Mouse (Mus musculus) liver, embryonic 12.5 days (tissue): ENCODE data around the gene Gtf2ird1. TPM values are rescaled to one million over a fixed set of nuclear protein-coding genes. Genes with fewer than 3 reads are reported as not detected.

Experiments
- ATAC-seq: fragments of 200-750 bp; cut with Nextera tagmentation; 2 replicates; pipeline ENCODE4 v1.8.0; 2017; ENCODE audit warnings: moderate number of reproducible peaks, mild to moderate bottlenecking, moderate library complexity
- H3K27ac ChIP-seq: fragments of 300-500 bp; sonication (generic); 2 replicates; pipeline ENCODE4 v1.5.1; 2016; ENCODE audit warnings: mild to moderate bottlenecking
- H3K27me3 ChIP-seq: fragments of 300-500 bp; sonication (generic); replicated peaks from 2 replicates; pipeline ENCODE4 v1.6.1; 2016; ENCODE audit warnings: mild to moderate bottlenecking, moderate library complexity
- H3K36me3 ChIP-seq: fragments of 300-500 bp; sonication (generic); 2 replicates; pipeline ENCODE4 v1.6.1; 2016; ENCODE audit warnings: mild to moderate bottlenecking, moderate library complexity
- H3K4me1 ChIP-seq: fragments of 300-500 bp; sonication (generic); 2 replicates; pipeline ENCODE4 v1.6.1; 2016
- H3K4me2 ChIP-seq: fragments of 300-500 bp; sonication (generic); 2 replicates; pipeline ENCODE4 v1.6.1; 2016; ENCODE audit warnings: mild to moderate bottlenecking, moderate library complexity
- H3K4me3 ChIP-seq: fragments of 300-500 bp; sonication (generic); 2 replicates; pipeline ENCODE4 v1.5.1; 2016; ENCODE audit warnings: mild to moderate bottlenecking, moderate library complexity
- H3K9ac ChIP-seq: fragments of 300-500 bp; sonication (generic); 2 replicates; pipeline ENCODE4 v1.6.1; 2016; ENCODE audit warnings: mild to moderate bottlenecking, moderate library complexity
- H3K9me3 ChIP-seq: fragments of 300-500 bp; sonication (generic); replicated peaks from 2 replicates; pipeline ENCODE4 v1.6.1; 2016; ENCODE audit warnings: mild to moderate bottlenecking, moderate library complexity
- WGBS: fragments of 180-500 bp; shearing (Covaris S2); methylation state at CpG from one replicate; pipeline ENCODE4 v1.1.7; 2016; ENCODE audit not compliant: insufficient replicate concordance; 5-methylcytosine and 5-hydroxymethylcytosine counted together
- polyA plus RNA-seq: library from polyadenylated mRNA; unstranded; fragments of >200 nt; fragmentation: Nextera tagmentation; extraction: Ambion mirVana; gene quantifications from 2 replicates; pipeline ENCODE4 v1.2.1, GENCODE M21; 2016

Gtf2ird1 gene
- polyA plus RNA-seq, 1 experiment from 2014 or later: 23.5 TPM

DNA sequence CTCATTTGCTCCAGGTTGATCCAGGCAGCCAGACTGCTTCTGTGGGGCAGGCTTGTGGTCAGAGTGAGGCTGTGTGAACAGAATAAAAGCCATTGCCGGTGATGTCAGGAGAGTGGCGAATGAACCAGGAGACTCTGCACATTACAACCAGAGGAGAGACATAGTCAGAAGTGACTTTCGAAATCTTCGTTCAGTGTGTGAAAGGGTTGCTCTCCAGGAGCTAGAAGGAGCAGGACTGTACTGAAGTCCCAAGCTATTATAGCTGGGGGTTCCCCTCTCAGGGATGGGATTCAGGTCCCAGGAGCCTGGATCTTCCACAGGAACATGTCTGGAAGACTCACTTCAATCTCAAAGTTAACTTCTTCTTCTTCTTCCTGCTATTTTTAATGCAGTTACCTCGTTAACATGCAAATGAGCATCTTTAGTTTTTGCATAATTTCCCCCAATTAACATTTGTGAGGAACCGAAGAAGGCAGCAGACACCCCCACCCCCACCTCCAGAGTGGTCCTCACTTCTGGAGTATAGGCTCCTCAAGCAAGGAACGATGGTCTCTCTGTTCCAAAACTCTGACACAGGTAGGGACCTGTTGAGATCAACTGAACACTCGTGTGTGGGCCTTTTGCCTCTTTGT is 14.1 kb upstream of the Gtf2ird1 start:
- no peak overlapping the region for H3K27ac ChIP-seq
- H3K4me2 ChIP-seq: no peak overlapping the region
- no peak for ATAC-seq
- peaks cover 1% of the 10 kb centered on the region; the same call in 1 of the 2 replicates for H3K9me3 ChIP-seq
- H3K36me3 ChIP-seq: no peaks in the 10 kb centered on the region
- peaks cover 47% of the 10 kb centered on the region for H3K4me1 ChIP-seq
- no peak overlapping the region for H3K4me3 ChIP-seq
- no peak overlapping the region for H3K9ac ChIP-seq
- H3K27me3 ChIP-seq: no peaks in the 10 kb centered on the region
- 75% methylated on average over 8 of the region's 8 CpGs for WGBS

DNA sequence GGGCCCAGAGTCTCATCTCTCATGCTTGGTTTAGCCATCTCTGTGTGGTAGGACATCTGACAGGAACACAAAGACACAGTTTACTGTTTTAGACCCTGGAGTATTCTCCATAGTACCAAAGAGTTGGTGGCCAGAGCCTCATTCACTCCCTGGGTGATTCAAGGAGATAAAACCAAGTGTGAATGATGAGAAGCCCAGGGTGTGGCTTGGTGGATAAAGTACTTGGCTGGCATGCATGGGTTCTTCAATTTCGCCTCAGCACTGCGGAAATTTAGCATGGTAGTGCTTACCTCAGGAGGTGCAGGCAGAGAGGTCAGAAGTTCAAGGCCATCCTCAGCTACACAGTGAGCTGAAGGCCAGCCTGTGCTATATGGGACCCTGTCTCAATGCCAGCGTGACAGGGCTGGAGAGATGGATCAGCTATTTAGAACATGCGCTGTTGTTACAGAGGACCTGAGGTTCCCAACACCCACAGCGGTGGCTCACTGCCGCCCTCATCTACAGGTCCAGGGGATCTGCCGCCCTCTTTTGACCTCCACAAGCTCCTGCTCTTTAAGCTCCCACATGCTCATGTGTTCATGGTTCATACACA is 13.1 kb upstream of the Gtf2ird1 start:
- Histone ChIP-seq H3K9ac (no peak overlapping the region), H3K27me3 (no peaks in the 10 kb centered on the region), H3K4me3 (no peak overlapping the region), H3K4me2 (0 out of 2 replicates have a peak overlapping the region, but pooled peaks have one; percentile 15), H3K27ac (peak overlapping the region; percentile 82), H3K9me3 (no peaks in the 10 kb centered on the region), H3K36me3 (no peaks in the 10 kb centered on the region), H3K4me1 (peaks cover 55% of the 10 kb centered on the region)
- no peak for ATAC-seq
- WGBS: 79% methylated on average over 7 of the region's 7 CpGs

DNA sequence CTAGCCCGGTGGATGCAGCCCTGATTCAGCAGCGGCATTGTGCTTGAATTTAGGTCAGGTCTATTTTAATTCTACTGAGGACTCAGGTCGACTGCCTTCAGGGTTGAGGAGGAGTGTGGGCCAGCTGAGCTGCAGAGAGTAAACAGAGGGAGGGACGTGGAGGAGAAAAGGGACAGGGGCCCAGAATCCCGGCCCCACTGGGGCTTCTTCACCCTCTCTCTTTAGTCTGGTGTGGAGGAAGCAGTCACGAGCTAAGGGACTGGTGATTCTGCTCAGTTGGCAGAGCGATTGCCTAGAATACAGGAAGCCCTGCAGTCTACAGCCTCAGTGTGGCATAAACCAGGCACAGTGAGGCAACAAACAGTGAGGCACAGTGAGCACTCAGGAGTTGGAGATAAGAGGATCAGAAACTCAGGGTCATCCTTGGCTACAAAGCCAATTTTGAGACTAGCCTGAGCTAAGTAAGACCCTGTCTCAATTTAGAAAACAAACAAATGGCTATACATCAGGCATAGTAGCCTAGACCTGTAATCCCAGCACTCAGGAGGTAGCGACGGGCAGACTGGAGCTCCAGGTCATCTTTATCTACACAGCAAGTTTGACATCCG is 11.7 kb upstream of the Gtf2ird1 start:
- Histone ChIP-seq H3K4me3 (no peak overlapping the region), H3K4me2 (no peak overlapping the region), H3K27me3 (no peaks in the 10 kb centered on the region), H3K9me3 (no peaks in the 10 kb centered on the region), H3K36me3 (no peaks in the 10 kb centered on the region), H3K9ac (no peak overlapping the region; the same call in 1 of the 2 replicates), H3K4me1 (peaks cover 65% of the 10 kb centered on the region), H3K27ac (peak overlapping the region; percentile 82)
- WGBS: 63% methylated on average over 10 of the region's 10 CpGs
- no peak for ATAC-seq

DNA sequence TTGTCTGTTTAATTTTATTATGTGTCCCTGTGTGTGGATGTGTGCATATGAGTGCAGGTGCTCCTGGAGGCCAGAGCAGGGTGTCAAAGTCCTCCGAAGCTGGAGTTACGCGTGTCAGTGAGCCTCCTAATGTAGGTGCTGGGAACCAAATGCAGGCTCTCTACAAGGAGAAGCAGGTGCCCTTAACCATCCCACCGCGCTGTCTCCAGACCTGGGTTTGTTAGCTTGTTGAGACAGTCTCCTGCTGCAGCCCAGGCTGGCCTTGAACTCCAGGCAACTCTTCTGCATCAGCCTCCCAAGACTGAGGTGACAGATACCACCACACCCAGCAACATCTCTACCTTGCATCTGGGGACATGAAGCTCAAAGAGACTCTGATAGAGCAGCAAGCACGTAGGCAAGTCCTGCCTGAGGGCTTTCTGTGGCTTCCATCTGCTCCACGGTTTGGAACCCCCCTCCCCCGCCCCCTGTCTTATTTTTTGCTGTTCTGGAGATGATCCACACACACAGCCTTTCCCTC is 10.6 kb upstream of the Gtf2ird1 start:
- Histone ChIP-seq H3K27ac (peak overlapping the region; percentile 82), H3K4me2 (peak overlapping the region; percentile 52), H3K9ac (peak overlapping the region; percentile 43), H3K36me3 (no peaks in the 10 kb centered on the region), H3K4me1 (peaks cover 65% of the 10 kb centered on the region), H3K27me3 (0 out of 2 replicates have a peak, but pooled peaks cover 1% of the 10 kb centered on the region), H3K4me3 (no peak overlapping the region), H3K9me3 (no peaks in the 10 kb centered on the region)
- WGBS: 39% methylated on average over 8 of the region's 8 CpGs
- ATAC-seq: peak; percentile 89

DNA sequence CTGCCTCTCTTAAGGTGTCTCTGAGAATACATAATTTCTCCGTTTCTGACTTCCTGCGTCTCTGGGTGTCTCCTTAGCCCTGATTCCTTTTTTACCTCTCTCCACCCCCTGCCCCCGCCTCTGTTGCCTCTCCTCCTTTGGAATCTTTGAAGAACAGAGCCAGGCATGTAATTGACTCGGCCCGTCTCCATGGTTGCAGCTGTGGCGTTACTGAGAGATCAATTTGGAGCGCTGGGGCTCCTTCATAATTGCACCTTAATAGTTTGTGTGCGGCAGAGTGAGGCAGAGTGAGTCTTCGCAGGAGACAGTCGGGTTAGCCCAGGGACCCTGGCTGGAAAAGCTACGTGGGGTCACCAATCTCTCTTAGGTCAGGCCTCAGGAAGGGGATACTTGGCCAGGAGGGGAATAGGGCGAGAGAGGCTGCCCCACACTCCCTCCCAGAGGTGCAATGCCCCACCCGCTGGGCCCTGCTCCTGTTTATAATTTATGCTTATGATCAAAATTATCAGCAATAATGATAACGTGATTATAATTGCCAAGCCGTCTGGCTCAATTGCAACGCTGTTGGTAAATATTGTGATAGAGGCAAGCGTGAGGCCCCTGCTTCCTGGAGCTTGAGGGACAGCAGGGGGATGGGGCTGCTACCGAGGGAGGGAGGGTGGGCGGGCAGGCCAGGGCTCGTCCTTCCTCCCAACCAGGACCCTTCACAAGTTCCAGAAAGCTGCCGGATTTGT is 9.9 kb upstream of the Gtf2ird1 start:
- 41% methylated on average over 21 of the region's 21 CpGs for WGBS
- Histone ChIP-seq H3K4me3 (no peak overlapping the region), H3K4me2 (peak overlapping the region; percentile 52), H3K4me1 (peaks cover 65% of the 10 kb centered on the region), H3K36me3 (no peaks in the 10 kb centered on the region), H3K9ac (peak overlapping the region; percentile 43), H3K9me3 (no peaks in the 10 kb centered on the region), H3K27me3 (0 out of 2 replicates have a peak, but pooled peaks cover 3% of the 10 kb centered on the region), H3K27ac (peak overlapping the region; percentile 82)
- ATAC-seq: no peak; the same call in none of the 2 replicates

DNA sequence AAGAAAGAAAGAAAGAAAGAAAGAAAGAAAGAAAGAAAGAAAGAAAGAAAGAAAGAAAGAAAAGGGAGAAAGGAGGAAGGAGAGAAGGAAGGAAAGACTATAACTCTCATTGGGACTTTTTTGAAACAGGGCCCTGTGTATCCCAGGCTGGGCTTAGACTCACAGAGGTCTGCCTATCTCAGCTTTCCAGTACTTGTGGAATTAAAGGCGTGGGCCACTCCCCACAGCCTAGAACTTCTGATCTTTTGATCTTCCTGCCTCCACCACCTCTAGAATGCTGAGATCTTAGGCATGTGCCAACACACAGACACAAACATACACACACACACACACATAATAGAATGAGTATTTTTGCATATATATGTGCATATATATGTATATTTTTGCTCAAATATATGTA is 8.7 kb upstream of the Gtf2ird1 start:
- H3K4me3 ChIP-seq: no peak overlapping the region
- H3K4me2 ChIP-seq: no peak overlapping the region
- H3K4me1 ChIP-seq: peaks cover 63% of the 10 kb centered on the region
- H3K36me3 ChIP-seq: no peaks in the 10 kb centered on the region
- no peak overlapping the region for H3K27ac ChIP-seq
- ATAC-seq: peak; percentile 59
- 33% methylated on average over 1 of the region's 1 CpGs for WGBS
- no peaks in the 10 kb centered on the region for H3K9me3 ChIP-seq
- no peak overlapping the region for H3K9ac ChIP-seq
- H3K27me3 ChIP-seq: 0 out of 2 replicates have a peak, but pooled peaks cover 3% of the 10 kb centered on the region

DNA sequence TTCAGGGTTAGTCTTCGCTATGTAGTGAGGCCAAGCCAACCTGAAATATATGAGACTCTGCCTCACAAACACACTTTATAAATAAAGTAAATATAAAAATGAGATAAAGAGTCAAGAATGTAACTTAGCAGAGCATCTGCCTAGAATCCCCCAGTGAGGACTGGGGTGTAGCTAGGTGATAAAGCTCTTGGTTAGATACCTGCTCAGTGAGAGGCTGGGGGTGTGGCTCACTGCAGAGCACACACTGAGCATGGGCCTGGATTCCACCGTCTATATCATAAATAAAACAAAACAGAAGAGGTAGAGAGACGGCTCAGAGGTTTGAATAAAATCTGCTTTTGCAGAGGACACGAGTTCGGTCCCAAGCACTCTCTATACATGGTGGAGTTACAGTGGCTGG is 7.7 kb upstream of the Gtf2ird1 start:
- WGBS: 57% methylated on average over 5 of the region's 5 CpGs
- Histone ChIP-seq H3K4me1 (peaks cover 54% of the 10 kb centered on the region), H3K27ac (peak overlapping the region; percentile 39; the same call in 1 of the 2 replicates), H3K4me2 (no peak overlapping the region), H3K9ac (no peak overlapping the region), H3K4me3 (no peak overlapping the region), H3K36me3 (no peaks in the 10 kb centered on the region), H3K27me3 (0 out of 2 replicates have a peak, but pooled peaks cover 3% of the 10 kb centered on the region), H3K9me3 (no peaks in the 10 kb centered on the region)
- ATAC-seq: peak; percentile 72

DNA sequence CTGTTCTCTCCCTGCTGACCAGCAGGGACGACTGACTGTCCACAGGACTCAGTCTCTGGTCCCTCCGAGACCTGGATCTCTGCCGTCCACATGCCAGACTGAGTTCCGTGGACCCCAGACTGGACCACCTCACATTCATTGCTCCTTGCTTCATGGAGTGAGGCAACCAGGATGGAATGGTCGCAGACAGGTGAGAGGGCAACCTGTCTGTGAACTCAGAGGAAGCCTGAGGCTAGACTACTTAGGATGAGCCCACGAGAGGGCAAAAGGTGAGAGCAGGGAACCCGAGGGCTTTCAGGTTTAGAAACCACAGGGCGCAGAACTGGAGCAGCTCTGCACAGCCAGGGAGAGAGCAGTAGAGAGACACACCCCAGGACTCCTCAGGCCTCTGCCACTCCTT is 6.2 kb upstream of the Gtf2ird1 start:
- H3K4me2 ChIP-seq: no peak overlapping the region
- ATAC-seq: no peak
- H3K9ac ChIP-seq: no peak overlapping the region
- no peak overlapping the region for H3K27ac ChIP-seq
- no peaks in the 10 kb centered on the region for H3K9me3 ChIP-seq
- 76% methylated on average over 8 of the region's 8 CpGs for WGBS
- H3K4me1 ChIP-seq: peaks cover 42% of the 10 kb centered on the region
- no peak overlapping the region for H3K4me3 ChIP-seq
- no peaks in the 10 kb centered on the region for H3K36me3 ChIP-seq
- H3K27me3 ChIP-seq: 0 out of 2 replicates have a peak, but pooled peaks cover 3% of the 10 kb centered on the region

DNA sequence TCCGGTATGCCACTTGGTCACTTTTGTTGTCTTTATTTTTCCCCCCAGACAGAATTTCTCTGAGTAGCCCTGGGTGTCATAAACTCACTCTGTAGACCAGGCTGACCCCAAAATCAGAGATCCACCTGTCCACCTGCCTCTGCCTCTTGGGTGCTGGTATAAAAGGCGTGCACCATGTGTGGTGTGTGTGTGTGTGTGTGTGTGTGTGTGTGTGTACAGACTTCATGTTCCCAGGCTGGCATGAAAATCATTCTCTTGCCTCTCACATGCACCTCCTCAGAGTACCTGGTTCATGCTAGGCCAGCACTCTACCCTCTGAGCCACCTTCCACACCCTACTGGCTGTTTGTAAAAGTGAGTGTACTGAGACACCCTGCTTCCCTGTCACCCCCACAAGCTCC is 5.8 kb upstream of the Gtf2ird1 start:
- peaks cover 38% of the 10 kb centered on the region for H3K4me1 ChIP-seq
- H3K27me3 ChIP-seq: 0 out of 2 replicates have a peak, but pooled peaks cover 3% of the 10 kb centered on the region
- 91% methylated on average over 2 of the region's 2 CpGs for WGBS
- no peak overlapping the region for H3K4me3 ChIP-seq
- H3K27ac ChIP-seq: no peak overlapping the region
- H3K9me3 ChIP-seq: no peaks in the 10 kb centered on the region
- no peak overlapping the region for H3K9ac ChIP-seq
- ATAC-seq: no peak
- H3K4me2 ChIP-seq: no peak overlapping the region
- no peaks in the 10 kb centered on the region for H3K36me3 ChIP-seq

DNA sequence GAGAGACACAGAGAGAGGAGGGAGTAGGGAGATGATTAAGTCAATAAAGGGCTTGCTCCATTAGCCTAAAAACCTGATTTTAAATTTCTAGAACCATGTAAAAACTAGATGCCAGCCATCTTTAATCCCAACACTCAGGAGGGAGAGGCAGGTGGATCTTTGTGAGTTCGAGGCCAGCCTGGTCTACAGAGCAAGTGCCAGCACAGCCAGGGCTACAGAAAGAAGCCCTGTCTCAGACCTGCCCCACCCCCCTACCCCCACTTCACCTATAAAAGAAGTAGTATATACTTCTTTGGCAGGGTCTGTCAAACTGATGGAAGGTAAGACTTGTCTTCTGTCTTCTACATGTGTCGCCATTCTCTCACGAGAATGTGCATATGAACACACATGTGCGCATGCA is 4.0 kb upstream of the Gtf2ird1 start:
- no peak overlapping the region for H3K27ac ChIP-seq
- peaks cover 35% of the 10 kb centered on the region for H3K4me1 ChIP-seq
- WGBS: 87% methylated on average over 4 of the region's 4 CpGs
- no peak for ATAC-seq
- H3K4me3 ChIP-seq: no peak overlapping the region
- H3K36me3 ChIP-seq: no peaks in the 10 kb centered on the region
- no peaks in the 10 kb centered on the region for H3K9me3 ChIP-seq
- 0 out of 2 replicates have a peak, but pooled peaks cover 3% of the 10 kb centered on the region for H3K27me3 ChIP-seq
- no peak overlapping the region for H3K9ac ChIP-seq
- H3K4me2 ChIP-seq: no peak overlapping the region

DNA sequence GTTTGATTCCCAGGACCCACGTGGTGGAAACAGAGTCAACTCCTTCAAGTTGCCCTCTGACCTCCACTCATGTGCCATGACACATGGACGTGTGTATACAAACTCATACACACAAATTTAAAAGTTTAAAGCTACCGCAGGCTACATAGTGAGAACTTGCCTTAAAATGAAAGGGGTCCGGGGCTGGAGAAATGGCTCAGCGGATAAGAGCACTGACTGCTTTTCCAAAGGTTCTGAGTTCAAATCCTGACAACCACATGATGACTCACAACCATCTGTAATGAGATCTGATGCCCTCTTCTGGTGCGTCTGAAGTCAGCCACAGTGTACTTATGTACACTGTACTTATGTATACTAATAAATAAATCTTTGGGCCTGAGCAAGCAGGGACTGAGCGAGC is 2.6 kb upstream of the Gtf2ird1 start:
- Histone ChIP-seq H3K27ac (no peak overlapping the region), H3K4me1 (peaks cover 37% of the 10 kb centered on the region), H3K27me3 (0 out of 2 replicates have a peak, but pooled peaks cover 3% of the 10 kb centered on the region), H3K9me3 (no peaks in the 10 kb centered on the region), H3K4me3 (no peak overlapping the region), H3K4me2 (no peak overlapping the region), H3K36me3 (no peaks in the 10 kb centered on the region), H3K9ac (no peak overlapping the region)
- ATAC-seq: no peak
- 75% methylated on average over 7 of the region's 7 CpGs for WGBS
